Mouse (Mus musculus) MEL (cell line): Measurements from ENCODE around the gene Wdr4. TPM values are rescaled to one million over a fixed set of nuclear protein-coding genes. Genes with fewer than 3 reads are reported as not detected.

Experiments
- DNase-seq: peaks from one replicate; pipeline ENCODE4 v3.0.0; 2011; ENCODE audit warnings: low read depth, low spot score
- H3K27ac ChIP-seq: 2 replicates; pipeline ENCODE4 v1.5.1; 2012; ENCODE audit warnings: low read depth, mild to moderate bottlenecking, control low read depth, low read length, moderate library complexity; ENCODE audit not compliant: control insufficient read depth
- H3K27me3 ChIP-seq, 2 experiments: fragments of 150-350 bp in 1 of 2; sonication (generic) in 1 of 2; 2 replicates each; pipeline ENCODE4 v1.6.1; 2012; ENCODE audit warnings: low read length in 2 of 2, mild to moderate bottlenecking in 2 of 2, improper control_type of control experiment in 1 of 2, moderate library complexity in 1 of 2; ENCODE audit not compliant: insufficient read depth in 2 of 2, control insufficient read depth in 1 of 2
- H3K36me3 ChIP-seq, 2 experiments: 2 replicates each; pipeline ENCODE4 v1.6.1; 2012 to 2014; ENCODE audit warnings: low read length in 2 of 2, improper control_type of control experiment in 1 of 2, inconsistent platforms in 1 of 2, mild to moderate bottlenecking in 1 of 2; ENCODE audit not compliant: insufficient read depth in 2 of 2, control insufficient read depth in 1 of 2
- H3K4me1 ChIP-seq, 2 experiments: fragments of 150-350 bp in 1 of 2; sonication (generic) in 1 of 2; 2 replicates each; pipeline ENCODE4 v1.6.1; 2012; ENCODE audit warnings: low read length in 2 of 2, improper control_type of control experiment in 1 of 2, mild to moderate bottlenecking in 1 of 2; ENCODE audit not compliant: insufficient read depth in 2 of 2, control insufficient read depth in 1 of 2
- H3K4me3 ChIP-seq, 2 experiments: fragments of 150-350 bp in 1 of 2; sonication (generic) in 1 of 2; 2 replicates each; pipeline ENCODE4 v1.5.1; 2012; ENCODE audit warnings: low read depth in 2 of 2, low read length in 2 of 2, mild to moderate bottlenecking in 2 of 2, moderate library complexity in 2 of 2, control low read depth in 1 of 2, improper control_type of control experiment in 1 of 2; ENCODE audit not compliant: control insufficient read depth in 1 of 2, insufficient read depth in 1 of 2
- H3K79me2 ChIP-seq: 2 replicates; pipeline ENCODE4 v1.6.1; 2012; ENCODE audit warnings: mild to moderate bottlenecking, low read length, moderate library complexity; ENCODE audit not compliant: control insufficient read depth, poor library complexity, insufficient read depth
- H3K9ac ChIP-seq: 2 replicates; pipeline ENCODE4 v1.6.1; 2012; ENCODE audit warnings: low read depth, mild to moderate bottlenecking, control low read depth, low read length, moderate library complexity; ENCODE audit not compliant: control insufficient read depth, poor library complexity, severe bottlenecking
- H3K9me3 ChIP-seq: fragments of 150-350 bp; sonication (generic); replicated peaks from 2 replicates; pipeline ENCODE4 v1.6.1; 2012; ENCODE audit warnings: mild to moderate bottlenecking, low read length, improper control_type of control experiment, moderate library complexity; ENCODE audit not compliant: insufficient read depth
- BHLHE40 ChIP-seq: IDR thresholded peaks from 2 replicates; pipeline ENCODE4 v1.6.1; 2012; ENCODE audit warnings: low read depth, mild to moderate bottlenecking, inconsistent platforms, low read length, improper control_type of control experiment, borderline replicate concordance
- CHD1 ChIP-seq: IDR thresholded peaks from 2 replicates; pipeline ENCODE4 v1.6.1; 2012; ENCODE audit warnings: low read depth, mild to moderate bottlenecking, inconsistent platforms, low read length, improper control_type of control experiment
- CTCF ChIP-seq, 3 experiments: IDR thresholded peaks in 2 of 3; conservative IDR thresholded peaks in 1 of 3; 2 replicates each; pipeline ENCODE4 v1.5.1; 2011 to 2012; ENCODE audit warnings: low read length in 3 of 3, low read depth in 2 of 3, mild to moderate bottlenecking in 2 of 3, improper control_type of control experiment in 1 of 3, inconsistent platforms in 1 of 3, mixed read lengths in 1 of 3, moderate library complexity in 1 of 3; ENCODE audit not compliant: control insufficient read depth in 1 of 3, insufficient read depth in 1 of 3, poor library complexity in 1 of 3, severe bottlenecking in 1 of 3
- GABPA ChIP-seq: IDR thresholded peaks from 2 replicates; pipeline ENCODE4 v1.6.1; 2012; ENCODE audit warnings: low read depth, mild to moderate bottlenecking, inconsistent platforms, low read length, improper control_type of control experiment, moderate library complexity
- HCFC1 ChIP-seq: IDR thresholded peaks from 2 replicates; pipeline ENCODE4 v1.6.1; 2012; ENCODE audit warnings: low read depth, mild to moderate bottlenecking, inconsistent platforms, low read length, improper control_type of control experiment, moderate library complexity
- JUND ChIP-seq: IDR thresholded peaks from 2 replicates; pipeline ENCODE4 v1.6.1; 2011; ENCODE audit warnings: low read depth, mild to moderate bottlenecking, improper control_type of control experiment, low read length
- KAT2A ChIP-seq: conservative IDR thresholded peaks from 2 replicates; pipeline ENCODE4 v1.6.1; 2012; ENCODE audit warnings: low read depth, low read length, improper control_type of control experiment, inconsistent platforms
- MAX ChIP-seq: IDR thresholded peaks from 2 replicates; pipeline ENCODE4 v1.6.1; 2011; ENCODE audit warnings: low read length, improper control_type of control experiment
- MEF2A ChIP-seq: IDR thresholded peaks from 2 replicates; pipeline ENCODE4 v1.6.1; 2014; ENCODE audit warnings: low read depth, mild to moderate bottlenecking, inconsistent platforms, low read length, improper control_type of control experiment; ENCODE audit not compliant: poor library complexity, insufficient replicate concordance, severe bottlenecking; ENCODE audit errors: extremely low read depth
- POLR2A ChIP-seq, 2 experiments: IDR thresholded peaks; 2 replicates each; pipeline ENCODE4 v1.6.1; 2011 to 2012; ENCODE audit warnings: low read length in 2 of 2, mild to moderate bottlenecking in 2 of 2, control low read depth in 1 of 2, improper control_type of control experiment in 1 of 2, low read depth in 1 of 2, moderate library complexity in 1 of 2; ENCODE audit not compliant: control insufficient read depth in 1 of 2, insufficient read depth in 1 of 2, poor library complexity in 1 of 2
- POLR2AphosphoS5 ChIP-seq: IDR thresholded peaks from 2 replicates; pipeline ENCODE4 v1.6.1; 2012; ENCODE audit warnings: low read depth, borderline replicate concordance, mild to moderate bottlenecking, inconsistent platforms, low read length, moderate library complexity, mixed read lengths
- RCOR1 ChIP-seq: IDR thresholded peaks from 2 replicates; pipeline ENCODE4 v1.6.1; 2012; ENCODE audit warnings: low read depth, mild to moderate bottlenecking, inconsistent platforms, low read length, improper control_type of control experiment
- SMC3 ChIP-seq: IDR thresholded peaks from 2 replicates; pipeline ENCODE4 v1.6.1; 2011; ENCODE audit warnings: low read depth, low read length, improper control_type of control experiment
- TAL1 ChIP-seq: IDR thresholded peaks from 2 replicates; pipeline ENCODE4 v1.6.1; 2012; ENCODE audit warnings: mild to moderate bottlenecking, inconsistent platforms, low read length, moderate library complexity, mixed read lengths
- TBP ChIP-seq: IDR thresholded peaks from 2 replicates; pipeline ENCODE4 v1.8.0; 2011; ENCODE audit warnings: low read depth, low read length, improper control_type of control experiment
- USF2 ChIP-seq, 2 experiments: IDR thresholded peaks; 2 replicates each; pipeline ENCODE4 v1.6.1; 2011 to 2012; ENCODE audit warnings: improper control_type of control experiment in 2 of 2, low read length in 2 of 2, borderline replicate concordance in 1 of 2, inconsistent platforms in 1 of 2, low read depth in 1 of 2, mild to moderate bottlenecking in 1 of 2; ENCODE audit not compliant: insufficient read depth in 1 of 2
- ZMIZ1 ChIP-seq: IDR thresholded peaks from 2 replicates; pipeline ENCODE4 v1.6.1; 2012; ENCODE audit warnings: low read depth, mild to moderate bottlenecking, inconsistent platforms, low read length, improper control_type of control experiment, moderate library complexity
- polyA plus RNA-seq, 2 experiments: library from polyadenylated mRNA; stranded (reverse) in 1 of 2; unstranded in 1 of 2; fragments of >175 nt in 1 of 2; fragments of >200 nt in 1 of 2; gene quantifications; 2 replicates each; pipeline versions ENCODE4 v1.2.1 to v1.2.4; 2012; ENCODE audit warnings: low replicate concordance in 2 of 2, low read depth in 1 of 2; ENCODE audit not compliant: insufficient read length in 2 of 2, insufficient read depth in 1 of 2, missing spikeins in 1 of 2
- total RNA-seq: library from RNA; depleted of rRNA; stranded (reverse); fragments of 300-350 nt; gene quantifications from 2 replicates; pipeline ENCODE4 v1.2.3, GENCODE M21; 2012

Gene Wdr4
- total and polyA plus RNA-seq, 3 experiments: 109 to 118 TPM; not detected in 1

DNA sequence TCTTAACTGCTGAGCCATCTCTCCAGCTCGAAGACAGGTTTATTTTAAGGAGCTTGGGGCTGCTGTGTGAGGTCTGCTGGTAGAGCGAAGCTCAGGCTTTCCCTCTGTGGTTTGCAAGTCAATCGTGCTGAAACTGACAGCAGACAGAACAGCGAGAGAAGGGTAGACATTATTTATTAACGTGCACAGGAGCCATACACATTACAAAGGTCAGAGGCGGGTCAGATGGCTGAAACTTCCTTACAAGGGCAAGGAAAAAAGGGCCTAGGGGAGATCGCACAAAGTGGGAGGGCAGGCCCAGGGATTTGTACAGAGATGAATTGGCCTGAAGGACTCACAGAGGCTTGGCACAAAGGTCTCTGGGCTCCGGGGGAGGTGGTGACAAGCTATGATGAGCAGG, 29.6 kb upstream of the Wdr4 start:
- H3K4me3 ChIP-seq: no peak overlapping the region
- H3K9me3 ChIP-seq: no peaks in the 10 kb centered on the region
- H3K27ac ChIP-seq: no peak overlapping the region
- H3K79me2 ChIP-seq: no peaks in the 10 kb centered on the region; the same call in 1 of the 2 replicates
- DNase-seq: no peak
- H3K36me3 ChIP-seq: no peaks in the 10 kb centered on the region
- TF ChIP-seq CTCF (IDR thresholded peaks at IDR 0.05 in 2 of 3, conservative IDR thresholded peaks at IDR 0.05 in 1 of 3; ENCODE audit: control insufficient read depth in 1 of 3, insufficient read depth in 1 of 3, low read depth in 2 of 3, low read length in 3 of 3, poor library complexity in 1 of 3, severe bottlenecking in 1 of 3) (no peak), KAT2A (no peak), SMC3 (no peak), RCOR1 (no peak), CHD1 (no peak), TAL1 (no peak), USF2 (IDR thresholded peaks at IDR 0.05; ENCODE audit: borderline replicate concordance in 1 of 2, insufficient read depth in 1 of 2, low read depth in 1 of 2, low read length in 2 of 2) (no peak), MEF2A (no peak), POLR2AphosphoS5 (no peak), JUND (no peak)
- TF ChIP-seq, all 39 proteins: peak for 0
- Histone ChIP-seq H3K9ac (no peak overlapping the region), H3K4me1 (no peaks in the 10 kb centered on the region), H3K27me3 (no peaks in the 10 kb centered on the region; a peak in 1 of 4 replicates)

DNA sequence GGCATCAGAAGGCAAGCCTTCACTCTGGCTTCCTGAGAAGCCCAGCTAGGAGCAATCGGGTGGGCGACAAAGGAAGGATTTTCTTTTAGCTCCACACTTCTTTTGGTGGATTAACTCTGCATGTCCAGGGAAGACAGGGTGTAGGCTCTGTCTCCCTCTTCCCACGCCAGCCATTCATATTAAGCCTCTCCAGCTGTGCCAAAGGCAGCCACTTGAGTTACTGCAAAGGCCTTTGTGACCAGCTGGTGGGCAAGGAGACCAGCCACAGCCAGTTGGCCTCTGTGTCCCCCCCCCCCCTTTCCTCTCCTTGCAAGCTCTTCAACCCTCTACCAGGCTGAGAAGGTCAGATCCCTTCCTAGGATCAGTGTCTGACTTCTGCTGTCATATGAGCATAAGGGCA, 28.2 kb upstream of the Wdr4 start:
- no peak for TF ChIP-seq USF2 (IDR thresholded peaks at IDR 0.05; ENCODE audit: borderline replicate concordance in 1 of 2, insufficient read depth in 1 of 2, low read depth in 1 of 2, low read length in 2 of 2)
- no peak for TF ChIP-seq CTCF (IDR thresholded peaks at IDR 0.05 in 2 of 3, conservative IDR thresholded peaks at IDR 0.05 in 1 of 3; ENCODE audit: control insufficient read depth in 1 of 3, insufficient read depth in 1 of 3, low read depth in 2 of 3, low read length in 3 of 3, poor library complexity in 1 of 3, severe bottlenecking in 1 of 3)
- no peak for TF ChIP-seq MAX
- TF ChIP-seq HCFC1: no peak
- no peak for TF ChIP-seq TBP
- no peak for TF ChIP-seq BHLHE40
- no peak for TF ChIP-seq POLR2A (IDR thresholded peaks at IDR 0.05; ENCODE audit: control insufficient read depth in 1 of 2, insufficient read depth in 1 of 2, low read depth in 1 of 2, low read length in 2 of 2, poor library complexity in 1 of 2)
- TF ChIP-seq ZMIZ1: no peak
- no peak for TF ChIP-seq GABPA
- TF ChIP-seq, all 39 proteins: peak for 0
- no peak for DNase-seq
- Histone ChIP-seq H3K4me1 (no peaks in the 10 kb centered on the region), H3K27ac (no peak overlapping the region), H3K9me3 (no peaks in the 10 kb centered on the region), H3K79me2 (no peaks in the 10 kb centered on the region; the same call in 1 of the 2 replicates), H3K36me3 (no peaks in the 10 kb centered on the region), H3K9ac (no peak overlapping the region), H3K27me3 (no peaks in the 10 kb centered on the region; a peak in 1 of 4 replicates), H3K4me3 (no peak overlapping the region)
